Mouse (Mus musculus) liver, embryonic 18 days (tissue): Measurements from ENCODE around the gene Smim27. TPM values are rescaled to one million over a fixed set of nuclear protein-coding genes. Genes with fewer than 3 reads are reported as not detected.

Experiments
- polyA plus RNA-seq: library from polyadenylated mRNA; depleted of rRNA; stranded (reverse); fragments of >200 nt; gene quantifications from 2 replicates; pipeline ENCODE4 v1.2.3, GENCODE M21; 2012; rRNA removed

Gene Smim27
- polyA plus RNA-seq = 5.6 and 6.0 TPM in 2 replicates

GRCm38 (mm10) chr4:40269430-40270032, at the start of gene Smim27, which contains the start of gene Topors:
TSS of gene Smim27 (plus strand) at chr4:40269579.
TSS of gene Topors (minus strand) at chr4:40269850.

GRCm38 (mm10) chr4:40239409-40240271, 29.7 kb upstream of the Smim27 start, which contains the start of gene Ddx58:
TSS of gene Ddx58 (minus strand) at chr4:40239828.

GRCm38 (mm10) chr4:40279276-40279900, 10.0 kb downstream of the Smim27 start, which contains the start of gene Ndufb6:
TSS of gene Ndufb6 (minus strand) at chr4:40279421.

Other genes with a start within 250 kb of the Smim27 start
- 52.4 and 61.1 TPM in 2 replicates for gene Aco1, start 126.5 kb upstream of the Smim27 start, polyA plus RNA-seq
- 10.8 and 11.9 TPM in 2 replicates for gene Ddx58, start 29.8 kb upstream of the Smim27 start, polyA plus RNA-seq
- 5.8 and 6.0 TPM in 2 replicates for gene Topors, start 271 bp downstream of the Smim27 start, polyA plus RNA-seq
- 80.0 and 83.2 TPM in 2 replicates for gene Ndufb6, start 9.8 kb downstream of the Smim27 start, polyA plus RNA-seq
- gene Tmem215, start 202.6 kb downstream of the Smim27 start, polyA plus RNA-seq = 0.06 TPM in 2 replicates